Mouse (Mus musculus) layer of hippocampus, adult 9-10 months (tissue): ENCODE results near the gene Rrp7a.

Experiments
- DNase-seq: peaks from one replicate; pipeline ENCODE4 v3.0.0; 2022; ENCODE audit warnings: low spot score

The Rrp7a gene

GRCm38 (mm10) chr15:83122566-83123145 lies at the start of gene Rrp7a:
Gene Rrp7a, minus strand, starts transcription at chr15:83122801.
- DNase-seq: peak; percentile 65

- DNase-seq: peak; percentile 89
Measured at GRCm38 (mm10) chr15:83171712-83172481, 49.3 kb upstream of the Rrp7a start.

GRCm38 (mm10) chr15:83170956-83171659 lies 48.5 kb upstream of the Rrp7a start:
- DNase-seq: no peak

DNA sequence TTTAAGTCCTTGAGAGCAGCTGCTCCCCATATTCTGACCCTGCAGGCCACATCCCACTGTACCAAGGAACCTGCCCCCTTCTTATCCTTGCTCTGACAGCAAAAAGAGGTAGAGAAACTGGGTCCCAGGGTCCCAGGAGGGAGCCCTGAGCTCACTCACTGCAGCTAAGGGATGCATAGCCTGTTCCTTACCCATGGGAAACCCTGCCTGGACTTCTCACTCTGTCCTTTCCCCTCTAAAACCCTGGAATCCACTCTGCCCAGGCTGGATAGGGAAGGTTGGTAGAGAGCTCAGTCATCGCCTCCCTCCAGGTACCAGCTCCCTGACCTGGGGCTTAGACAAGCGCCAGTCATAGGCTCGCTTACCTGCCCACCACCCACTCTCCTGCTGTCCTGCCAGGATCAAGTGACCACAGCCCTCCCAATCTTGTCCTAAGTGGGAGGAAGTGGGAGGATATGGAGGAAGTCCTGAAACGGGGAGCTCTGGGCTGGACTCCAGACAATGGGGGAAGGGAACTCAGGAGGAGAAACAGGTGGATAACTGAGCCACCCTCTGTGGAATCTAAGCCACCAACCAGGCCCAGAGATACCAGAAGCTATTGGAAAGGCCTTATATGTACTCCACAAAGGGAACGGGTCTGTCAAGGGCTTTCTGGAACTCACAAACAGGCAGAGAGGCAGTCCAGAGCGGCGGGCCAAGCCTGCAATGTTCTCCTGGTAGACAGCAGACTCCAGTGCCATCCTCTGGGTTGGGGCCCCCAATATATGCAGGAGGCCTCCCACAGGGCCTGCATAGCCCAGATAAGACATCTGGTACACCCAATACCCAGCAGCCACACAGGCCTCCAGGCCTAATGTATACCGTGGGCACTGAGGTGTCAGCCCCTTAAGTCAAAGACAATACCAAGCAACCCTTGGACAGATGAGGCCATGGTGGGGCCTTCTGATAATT lies 47.4 kb upstream of the Rrp7a start:
- DNase-seq: no peak

- DNase-seq: no peak
Measured at GRCm38 (mm10) chr15:83168875-83169771, 46.5 kb upstream of the Rrp7a start.

- no peak for DNase-seq
Measured at GRCm38 (mm10) chr15:83168311-83168710, 45.7 kb upstream of the Rrp7a start.

DNA sequence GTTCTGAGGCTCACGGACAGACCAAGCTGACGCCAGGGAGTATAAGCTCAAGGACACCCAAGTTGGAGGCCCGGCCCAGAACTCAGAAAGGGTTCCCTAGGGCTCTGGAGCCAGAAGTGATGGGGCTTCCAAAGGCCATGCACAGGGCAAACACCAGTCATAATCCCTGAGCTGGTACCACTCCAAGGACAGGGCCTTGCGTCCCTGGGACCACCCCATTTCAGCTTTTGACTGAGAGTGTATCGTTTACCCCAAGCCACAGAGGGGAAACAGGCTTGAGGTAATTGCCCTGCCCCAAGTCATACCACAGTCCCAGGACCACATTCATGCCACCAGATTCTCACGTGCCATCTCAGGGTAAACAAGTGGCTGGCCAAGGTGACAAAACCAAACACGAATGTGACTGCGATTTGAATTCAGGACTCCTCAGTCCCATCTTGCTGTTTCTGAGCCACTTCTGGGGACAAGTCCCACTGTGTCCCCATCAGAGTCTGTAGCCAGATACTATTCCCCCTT lies 45.0 kb upstream of the Rrp7a start:
- no peak for DNase-seq

- DNase-seq: no peak
Measured at GRCm38 (mm10) chr15:83167126-83167525, 44.5 kb upstream of the Rrp7a start.

DNA sequence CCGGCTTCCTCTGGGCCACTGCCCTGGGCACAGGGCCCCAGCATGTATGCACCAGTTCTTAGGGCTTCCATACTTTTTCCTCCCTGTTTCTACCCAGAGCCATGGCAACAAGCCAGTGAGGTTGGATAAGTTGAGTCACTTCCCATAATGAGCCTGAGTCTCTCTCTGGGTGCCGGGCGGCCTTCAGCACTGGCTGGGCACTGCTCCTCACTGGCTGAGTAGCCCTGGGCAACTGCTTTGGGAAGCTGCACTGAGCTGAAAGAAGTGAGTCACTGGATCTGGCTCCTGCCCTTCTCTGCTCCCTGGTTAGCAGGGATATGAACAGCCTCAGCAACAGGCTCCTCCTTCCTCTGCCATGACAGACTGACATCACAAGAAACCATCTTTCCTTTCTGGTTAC lies 44.0 kb upstream of the Rrp7a start:
- DNase-seq: no peak

GRCm38 (mm10) chr15:83165526-83166315 lies 43.1 kb upstream of the Rrp7a start:
- no peak for DNase-seq

DNA sequence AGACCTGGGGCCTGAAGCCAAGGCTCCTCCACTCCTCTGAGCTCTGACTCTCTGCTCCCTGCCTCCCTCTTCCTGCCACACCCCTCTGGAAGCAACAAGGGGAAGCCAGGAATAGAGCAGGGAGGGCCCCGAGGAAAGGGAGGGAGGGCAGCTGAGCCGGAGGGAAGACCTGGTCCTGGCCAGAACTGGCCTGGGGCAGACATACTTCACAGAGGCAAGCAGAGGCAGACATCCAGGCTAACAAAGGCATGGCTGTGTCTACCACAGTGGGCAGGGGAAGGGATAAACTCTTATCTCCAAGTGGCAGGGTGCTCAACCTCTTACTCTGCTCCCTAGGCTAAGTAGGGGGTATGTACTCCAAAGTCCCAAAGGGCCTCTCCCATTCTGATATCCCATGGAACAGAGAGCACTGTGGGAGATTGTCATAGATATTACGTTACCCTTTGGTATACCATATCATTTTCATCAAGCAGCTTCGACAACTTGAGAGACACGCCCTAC lies 42.4 kb upstream of the Rrp7a start:
- DNase-seq: no peak

GRCm38 (mm10) chr15:83162818-83163485 lies 40.4 kb upstream of the Rrp7a start:
- DNase-seq: no peak

DNA sequence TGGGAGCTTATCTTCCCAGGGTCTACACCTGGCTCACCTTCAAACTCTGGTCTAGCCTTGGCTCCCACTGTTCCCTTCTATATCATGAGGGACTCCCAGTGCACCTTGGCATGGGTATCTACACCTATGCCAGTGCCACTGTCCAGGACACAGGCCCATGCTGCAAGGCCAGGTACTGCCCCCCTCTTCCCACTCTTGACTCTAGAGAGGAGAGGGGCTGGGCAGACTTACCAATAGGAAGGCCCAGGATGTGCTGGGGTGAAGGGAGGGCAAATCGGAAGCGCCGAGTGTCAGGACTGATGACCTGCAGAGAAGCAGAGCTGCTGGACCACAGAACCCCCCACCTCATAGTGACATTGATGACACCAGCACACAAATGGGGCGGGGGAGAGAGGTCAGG lies 39.4 kb upstream of the Rrp7a start:
- no peak for DNase-seq

- DNase-seq: no peak
Measured at GRCm38 (mm10) chr15:83161062-83161748, 38.6 kb upstream of the Rrp7a start.

DNA sequence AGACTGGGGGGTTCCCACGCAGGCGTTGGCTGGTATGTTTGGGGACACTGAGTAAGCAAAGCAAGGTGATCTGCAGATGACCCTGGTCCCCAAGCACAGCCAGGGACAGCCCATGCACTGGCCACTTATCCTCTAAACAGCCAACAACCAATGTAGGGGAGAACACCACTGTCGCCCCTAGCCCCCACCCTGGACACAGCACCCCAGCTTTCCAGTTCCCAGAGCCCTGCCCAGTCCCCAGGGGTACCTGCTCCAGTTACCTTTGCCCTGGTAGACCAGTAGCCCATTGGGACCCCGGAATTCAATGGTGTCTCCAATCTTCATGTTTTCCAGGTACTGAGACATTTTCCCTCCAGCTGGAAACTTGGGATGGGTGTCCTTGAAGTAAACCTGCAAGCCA lies 38.0 kb upstream of the Rrp7a start:
- DNase-seq: no peak

DNA sequence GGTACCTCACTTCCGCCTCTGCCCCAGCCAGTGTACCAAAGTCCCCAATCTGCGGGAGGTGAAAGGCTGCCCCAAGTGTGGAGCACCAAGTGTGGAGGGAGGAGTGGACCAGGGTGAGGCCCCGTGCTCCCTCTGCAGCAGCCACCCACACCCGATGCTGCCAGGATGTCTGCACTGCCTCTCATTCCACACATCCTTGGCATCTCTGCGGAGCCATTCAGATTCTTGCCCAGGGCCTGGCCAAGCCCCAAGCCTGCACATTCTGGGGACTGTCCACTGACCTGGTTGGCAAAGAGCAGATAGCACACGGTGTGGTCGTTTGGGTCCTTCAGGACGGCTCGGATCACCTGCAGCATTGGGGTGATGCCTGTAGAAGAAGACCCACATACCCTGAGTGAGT lies 37.2 kb upstream of the Rrp7a start:
- DNase-seq: no peak

GRCm38 (mm10) chr15:83158587-83159160 lies 36.1 kb upstream of the Rrp7a start:
- no peak for DNase-seq

- no peak for DNase-seq
Measured at GRCm38 (mm10) chr15:83157667-83158064, 35.1 kb upstream of the Rrp7a start.
